Mouse (Mus musculus): ENCODE data around the gene Mfap5. TPM values are rescaled to one million over a fixed set of nuclear protein-coding genes. Genes with fewer than 3 reads are reported as not detected.
"Not testable (repeated sequence)": the region's sequence is repeated elsewhere in the genome, so short reads cannot be mapped to it uniquely, and the experiment has no call there.

The Mfap5 gene
- polyA plus RNA-seq, 1 experiment: 0.92 TPM

DNA sequence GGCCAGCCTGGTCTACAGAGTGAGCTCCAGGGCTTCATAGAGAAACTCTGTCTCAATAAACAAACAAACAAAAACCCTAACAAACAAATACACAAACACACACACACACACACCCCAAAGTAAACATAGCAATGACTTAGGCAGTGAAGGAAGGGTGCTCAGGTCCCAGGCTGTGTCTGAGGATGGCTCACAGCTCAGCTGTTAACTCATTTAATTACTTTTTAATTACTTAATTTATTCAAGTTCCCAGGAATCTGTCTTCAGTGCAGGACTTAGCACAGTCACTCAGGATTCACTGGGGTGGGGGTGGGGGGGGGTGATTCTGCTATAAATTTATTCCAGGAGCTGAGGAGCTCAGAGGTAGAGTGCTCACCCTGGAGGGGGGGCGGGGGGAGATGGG lies 64.1 kb downstream of the Mfap5 start:
- H3K4me3 ChIP-seq (ENCODE audit: insufficient read depth, low read length): no peak overlapping the region
- no peak overlapping the region for H3K27ac ChIP-seq (ENCODE audit: insufficient read depth, low read length)
- H3K4me1 ChIP-seq (ENCODE audit: control insufficient read depth, insufficient read depth, low read length): no peaks in the 10 kb centered on the region
- TF ChIP-seq POLR2A (IDR thresholded peaks at IDR 0.05; ENCODE audit: extremely low read depth, insufficient read depth, low read length) (no peak), CTCF (IDR thresholded peaks at IDR 0.05; ENCODE audit: extremely low read depth, insufficient read depth, low read length) (no peak)

DNA sequence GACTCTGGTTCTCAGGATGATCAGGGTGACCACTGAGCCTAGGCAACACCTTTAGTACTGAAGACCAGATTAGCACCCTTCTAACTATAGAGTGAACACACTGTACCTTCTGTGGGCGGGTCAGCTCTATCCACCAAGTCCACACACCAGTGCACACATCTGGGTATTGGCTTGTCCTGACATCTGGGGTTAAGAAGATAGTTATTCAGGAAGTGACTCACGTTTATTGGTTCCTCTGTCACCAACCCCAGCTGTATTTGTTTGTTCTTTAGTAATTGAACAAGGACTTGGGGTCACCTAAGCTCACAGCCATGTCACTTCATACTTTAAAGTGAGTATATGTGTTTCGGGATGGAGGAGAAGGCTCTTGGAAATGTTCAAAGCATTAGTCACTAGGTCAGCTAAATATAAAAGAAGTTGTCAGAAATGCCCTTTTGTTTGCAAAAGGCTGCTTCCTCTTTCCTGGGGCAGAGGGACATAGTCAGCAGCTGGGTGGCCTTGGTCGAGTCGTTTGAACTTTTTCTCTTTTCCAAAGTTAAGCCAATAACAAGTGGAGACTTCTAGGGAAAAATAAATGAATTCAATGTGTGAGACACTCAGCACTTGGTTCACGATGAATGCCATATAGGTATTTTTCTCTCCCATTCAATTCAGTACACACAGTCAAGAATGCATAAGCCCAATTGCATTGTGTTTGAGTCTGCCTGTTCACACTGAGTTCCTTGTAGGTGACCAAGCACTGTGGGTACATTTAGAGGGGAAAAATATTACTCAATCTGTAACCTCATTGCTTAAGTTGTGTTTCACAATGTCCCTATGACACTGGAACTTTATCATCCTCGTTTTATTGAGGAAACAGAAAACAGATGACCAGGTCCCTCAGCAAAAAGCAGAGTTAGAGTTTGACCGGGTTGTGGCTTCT lies 65.3 kb downstream of the Mfap5 start:
- Histone ChIP-seq H3K27ac (ENCODE audit: insufficient read depth, low read length) (no peak overlapping the region), H3K4me1 (ENCODE audit: control insufficient read depth, insufficient read depth, low read length) (no peaks in the 10 kb centered on the region), H3K4me3 (ENCODE audit: insufficient read depth, low read length) (no peak overlapping the region)
- no peak for TF ChIP-seq POLR2A (IDR thresholded peaks at IDR 0.05; ENCODE audit: extremely low read depth, insufficient read depth, low read length)
- TF ChIP-seq CTCF (IDR thresholded peaks at IDR 0.05; ENCODE audit: extremely low read depth, insufficient read depth, low read length): no peak

DNA sequence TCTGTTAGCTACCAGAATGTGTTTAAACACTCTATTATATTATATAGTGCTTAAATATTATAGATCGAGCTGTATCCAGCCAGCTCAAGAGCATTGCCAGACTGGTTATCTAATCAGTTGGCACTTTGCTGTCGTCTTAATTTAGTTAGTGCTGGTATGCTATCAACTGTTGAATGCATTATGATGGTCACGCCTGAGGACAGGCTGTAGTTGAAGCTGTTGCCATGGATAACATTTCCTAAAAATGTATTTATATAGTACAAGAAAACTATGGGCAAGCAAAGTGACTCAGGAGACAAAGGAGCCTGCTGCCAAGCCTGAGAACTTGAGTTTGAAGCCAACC lies 65.9 kb downstream of the Mfap5 start:
- H3K27ac ChIP-seq (ENCODE audit: insufficient read depth, low read length): no peak overlapping the region
- TF ChIP-seq POLR2A (IDR thresholded peaks at IDR 0.05; ENCODE audit: extremely low read depth, insufficient read depth, low read length) (no peak), CTCF (IDR thresholded peaks at IDR 0.05; ENCODE audit: extremely low read depth, insufficient read depth, low read length) (no peak)
- no peak overlapping the region for H3K4me3 ChIP-seq (ENCODE audit: insufficient read depth, low read length)
- H3K4me1 ChIP-seq (ENCODE audit: control insufficient read depth, insufficient read depth, low read length): no peaks in the 10 kb centered on the region

DNA sequence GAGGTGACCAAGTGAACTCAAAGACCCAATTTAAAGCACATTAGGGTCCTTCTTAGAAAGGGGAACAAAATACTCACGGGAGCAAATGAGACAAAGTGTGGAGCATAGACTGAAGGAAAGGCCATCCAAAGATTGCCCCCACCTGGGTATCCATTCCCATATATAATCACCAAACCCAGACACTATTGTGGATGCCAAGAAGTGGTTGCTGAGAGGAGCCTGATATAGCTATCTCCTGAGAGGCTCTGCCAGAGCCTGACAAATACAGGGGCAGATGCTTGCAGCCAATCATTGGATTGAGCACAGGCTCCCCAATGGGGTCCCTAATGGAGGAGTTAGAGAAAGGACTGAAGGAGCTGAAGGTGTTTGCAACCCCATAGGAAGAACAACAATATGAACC lies 69.4 kb downstream of the Mfap5 start:
- H3K27ac ChIP-seq (ENCODE audit: insufficient read depth, low read length); H3K4me1 ChIP-seq (ENCODE audit: control insufficient read depth, insufficient read depth, low read length); H3K4me3 ChIP-seq (ENCODE audit: insufficient read depth, low read length): not testable (repeated sequence)

DNA sequence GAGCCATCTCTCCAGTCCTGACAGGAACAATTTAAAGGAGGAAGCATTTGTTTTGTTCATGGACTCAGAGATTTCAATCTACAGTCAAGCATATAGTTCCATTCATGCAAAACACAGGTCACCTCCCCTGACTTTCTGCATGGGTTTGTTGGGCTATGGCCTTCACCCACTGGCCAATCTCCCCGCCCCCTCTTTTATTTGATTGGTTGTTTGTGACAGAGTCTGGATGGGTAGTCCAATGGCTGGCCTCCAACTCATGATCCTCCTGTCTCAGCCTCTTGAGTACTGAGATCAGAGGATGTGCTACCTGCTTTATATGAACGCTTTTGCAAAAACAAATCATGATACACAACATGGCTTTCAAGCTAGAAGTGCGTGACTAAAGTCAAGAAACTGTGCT lies 71.4 kb downstream of the Mfap5 start:
- no peak overlapping the region for H3K27ac ChIP-seq (ENCODE audit: insufficient read depth, low read length)
- no peak overlapping the region for H3K4me3 ChIP-seq (ENCODE audit: insufficient read depth, low read length)
- no peak for TF ChIP-seq CTCF (IDR thresholded peaks at IDR 0.05; ENCODE audit: extremely low read depth, insufficient read depth, low read length)
- no peaks in the 10 kb centered on the region for H3K4me1 ChIP-seq (ENCODE audit: control insufficient read depth, insufficient read depth, low read length)

Other genes starting within 250 kb of the Mfap5 start
- 0.17 and 0.34 TPM in 2 replicates for gene Klrg1, start 223.0 kb upstream of the Mfap5 start, polyA plus RNA-seq (2012; rRNA removed)
- gene M6pr, start 197.1 kb upstream of the Mfap5 start, polyA plus RNA-seq (2012; rRNA removed): 73.4 and 78.5 TPM in 2 replicates
- 44.7 and 48.8 TPM in 2 replicates for gene Phc1, start 165.3 kb upstream of the Mfap5 start, polyA plus RNA-seq (2012; rRNA removed)
- gene Rimklb, start 7.1 kb upstream of the Mfap5 start, polyA plus RNA-seq (2012; rRNA removed): 41.6 and 49.5 TPM in 2 replicates
- gene Aicda, start 48.0 kb downstream of the Mfap5 start, polyA plus RNA-seq (2012; rRNA removed): not detected in 2 replicates
- 3.1 and 4.5 TPM in 2 replicates for gene Apobec1, start 96.6 kb downstream of the Mfap5 start, polyA plus RNA-seq (2012; rRNA removed)
- gene Gdf3, start 104.2 kb downstream of the Mfap5 start, polyA plus RNA-seq (2012; rRNA removed): not detected in 2 replicates
- not detected in 2 replicates for gene Dppa3, start 120.6 kb downstream of the Mfap5 start, polyA plus RNA-seq (2012; rRNA removed)
- gene Nanog, start 201.6 kb downstream of the Mfap5 start, polyA plus RNA-seq (2012; rRNA removed): 0.10 TPM in 1 of 2 replicates, not detected in the other